Mouse (Mus musculus): ENCODE results near the gene Epha3.

DNA sequence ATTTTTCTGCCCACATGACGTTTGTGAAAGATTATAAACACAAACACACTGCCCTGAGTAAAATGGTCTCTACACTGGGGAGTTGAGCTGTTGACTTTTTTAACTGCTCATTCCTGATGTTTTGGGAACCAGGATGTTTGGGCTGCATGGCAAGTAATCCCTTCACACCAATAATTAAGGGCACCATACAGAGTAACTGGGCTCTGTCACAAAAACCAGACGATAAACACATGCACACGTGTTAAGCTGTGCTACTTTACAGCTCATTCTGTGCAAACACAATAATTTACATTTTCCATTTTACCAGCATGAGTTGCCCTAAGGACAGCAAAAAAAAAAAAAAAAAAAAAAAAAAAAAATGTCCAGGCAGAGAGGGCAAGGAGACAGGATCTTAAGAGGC is 263.7 kb downstream of the Epha3 start:
- TF ChIP-seq CTCF (IDR thresholded peaks at IDR 0.05; ENCODE audit: low read depth) (no peak), EP300 (IDR thresholded peaks at IDR 0.05; ENCODE audit: low read depth) (no peak)

Measured in liver, postnatal 0 days (tissue).